In genomic region chr8:57095169-57095568, GRCm38 (mm10) we compare ENCODE assay signal across 29 mouse cellular contexts.
DNase-seq lines count a peak whose midpoint lies in the region; ATAC-seq and TF ChIP-seq lines count a peak whose summit lies in the region.
"Had no signal": no experiment of that assay in that cellular context is flagged by ENCODE, and none has a peak within 500 bp of the region (broad histone marks: within the 10 kb centered on the region; RNA-seq: fewer than 3 reads in every experiment).

No protein-coding gene starts in this region.

- no peak for TF ChIP-seq CTCF in heart, adult 2 months (IDR thresholded peaks at IDR 0.05)

- no peaks in the 10 kb centered on the region for H3K9me3 ChIP-seq in midbrain, embryonic 11.5 days (ENCODE audit: control insufficient read depth, low read length)
- H3K9me3 ChIP-seq in midbrain, embryonic 15.5 days: no peaks in the 10 kb centered on the region
- H3K9me3 ChIP-seq in limb, embryonic 12.5 days: no peaks in the 10 kb centered on the region
- H3K9me3 ChIP-seq in limb, embryonic 14.5 days (ENCODE audit: control insufficient read depth, low read length): no peaks in the 10 kb centered on the region
- H3K9me3 ChIP-seq in liver, embryonic 11.5 days (ENCODE audit: control insufficient read depth, low read length): no peaks in the 10 kb centered on the region
- H3K9me3 ChIP-seq: embryonic facial prominence, embryonic 13.5 days; embryonic facial prominence, embryonic 15.5 days; forebrain, embryonic 10.5 days; forebrain, embryonic 12.5 days; G1E had no signal

- no peak overlapping the region for H3K4me2 ChIP-seq in midbrain, embryonic 11.5 days
- H3K4me2 ChIP-seq in midbrain, embryonic 15.5 days: no peak overlapping the region
- H3K4me2 ChIP-seq in limb, embryonic 12.5 days: no peak overlapping the region
- no peak overlapping the region for H3K4me2 ChIP-seq in limb, embryonic 14.5 days (replicated peaks; ENCODE audit: low read depth, low read length, severe bottlenecking)
- no peak overlapping the region for H3K4me2 ChIP-seq in liver, embryonic 11.5 days
- H3K4me2 ChIP-seq: embryonic facial prominence, embryonic 13.5 days; embryonic facial prominence, embryonic 15.5 days; forebrain, embryonic 12.5 days had no signal

- DNase-seq in heart, adult 11 months: peak; percentile 52
- no peak for DNase-seq in heart, adult 2 months
- peak; percentile 83 for DNase-seq in midbrain, embryonic 11.5 days (ENCODE audit: low spot score, missing footprints)
- peak; percentile 9 for DNase-seq in limb, embryonic 14.5 days (ENCODE audit: low spot score)
- DNase-seq in gastrocnemius, postnatal 4 days (ENCODE audit: low spot score in 2 of 2): no peak
- DNase-seq in liver, embryonic 11.5 days (ENCODE audit: low spot score): no peak
- DNase-seq: adrenal gland, adult 8-10 months; adrenal gland, postnatal 14 days; adrenal gland, postnatal 36 days; B cell, adult 2 months; cerebellum, adult 11-12 months; cerebellum, adult 2 months; cerebellum, adult 9-10 months; cerebellum, postnatal 10 days; cerebellum, postnatal 25 days; embryo, embryonic 11 days had no signal

- WGBS in heart, adult 2 months: 70% methylated on average over 2 of the region's 2 CpGs
- WGBS in midbrain, embryonic 11.5 days: 51% methylated on average over 2 of the region's 2 CpGs
- WGBS in midbrain, embryonic 15.5 days: 52% methylated on average over 2 of the region's 2 CpGs
- WGBS in limb, embryonic 12.5 days: 10% methylated on average over 2 of the region's 2 CpGs
- WGBS in limb, embryonic 14.5 days: 15% methylated on average over 2 of the region's 2 CpGs
- WGBS in liver, embryonic 11.5 days: 40% methylated on average over 2 of the region's 2 CpGs

- H3K36me3 ChIP-seq in heart, adult 2 months (ENCODE audit: control insufficient read depth, insufficient read depth, low read length): no peaks in the 10 kb centered on the region
- H3K36me3 ChIP-seq in midbrain, embryonic 11.5 days (ENCODE audit: control insufficient read depth, insufficient read depth, low read length): no peaks in the 10 kb centered on the region
- H3K36me3 ChIP-seq in midbrain, embryonic 15.5 days (replicated peaks): no peaks in the 10 kb centered on the region
- no peaks in the 10 kb centered on the region for H3K36me3 ChIP-seq in limb, embryonic 12.5 days
- H3K36me3 ChIP-seq in limb, embryonic 14.5 days (ENCODE audit: control insufficient read depth, insufficient read depth, low read length): no peaks in the 10 kb centered on the region
- no peaks in the 10 kb centered on the region for H3K36me3 ChIP-seq in liver, embryonic 11.5 days (ENCODE audit: control insufficient read depth, insufficient read depth, low read length)
- H3K36me3 ChIP-seq: embryonic facial prominence, embryonic 13.5 days; embryonic facial prominence, embryonic 15.5 days; forebrain, embryonic 10.5 days; forebrain, embryonic 12.5 days; G1E had no signal

- H3K27ac ChIP-seq in heart, adult 2 months: no peak overlapping the region
- H3K27ac ChIP-seq in midbrain, embryonic 11.5 days (ENCODE audit: low read depth, low read length): no peak overlapping the region
- H3K27ac ChIP-seq in midbrain, embryonic 15.5 days: no peak overlapping the region
- H3K27ac ChIP-seq in limb, embryonic 12.5 days: no peak overlapping the region
- no peak overlapping the region for H3K27ac ChIP-seq in limb, embryonic 14.5 days (replicated peaks; ENCODE audit: low read depth, low read length)
- H3K27ac ChIP-seq in liver, embryonic 11.5 days (ENCODE audit: low read depth, low read length): no peak overlapping the region
- H3K27ac ChIP-seq: embryonic facial prominence, embryonic 13.5 days; embryonic facial prominence, embryonic 15.5 days; forebrain, embryonic 10.5 days; forebrain, embryonic 12.5 days had no signal

- H3K27me3 ChIP-seq in heart, adult 2 months (ENCODE audit: control insufficient read depth, insufficient read depth, low read length): no peaks in the 10 kb centered on the region
- H3K27me3 ChIP-seq in midbrain, embryonic 11.5 days (ENCODE audit: control insufficient read depth, insufficient read depth, low read length): no peaks in the 10 kb centered on the region
- no peaks in the 10 kb centered on the region for H3K27me3 ChIP-seq in midbrain, embryonic 15.5 days (replicated peaks)
- no peaks in the 10 kb centered on the region for H3K27me3 ChIP-seq in limb, embryonic 12.5 days
- H3K27me3 ChIP-seq in limb, embryonic 14.5 days (ENCODE audit: control insufficient read depth, insufficient read depth, low read length): no peaks in the 10 kb centered on the region
- no peaks in the 10 kb centered on the region for H3K27me3 ChIP-seq in liver, embryonic 11.5 days (replicated peaks; ENCODE audit: control insufficient read depth, insufficient read depth, low read length)
- H3K27me3 ChIP-seq: CH12.LX; embryonic facial prominence, embryonic 13.5 days; embryonic facial prominence, embryonic 15.5 days; forebrain, embryonic 12.5 days; Patski had no signal

- no peak for TF ChIP-seq POLR2A in heart, adult 2 months (IDR thresholded peaks at IDR 0.05; ENCODE audit: insufficient read depth, low read depth, low read length)
- no peak for TF ChIP-seq POLR2A in limb, embryonic 14.5 days (IDR thresholded peaks at IDR 0.05; ENCODE audit: borderline replicate concordance, extremely low read depth, insufficient read depth, insufficient read length)

- no peak for TF ChIP-seq EP300 in heart, adult 2 months (IDR thresholded peaks at IDR 0.05; ENCODE audit: insufficient read depth, low read depth, low read length)

- no peaks in the 10 kb centered on the region for H3K79me2 ChIP-seq in heart, adult 2 months (replicated peaks; ENCODE audit: control insufficient read depth, insufficient read depth, low read length)

- no peak overlapping the region for H3K9ac ChIP-seq in heart, adult 2 months (ENCODE audit: low read depth, low read length)
- no peak overlapping the region for H3K9ac ChIP-seq in midbrain, embryonic 11.5 days (ENCODE audit: low read length)
- H3K9ac ChIP-seq in midbrain, embryonic 15.5 days: no peak overlapping the region
- no peak overlapping the region for H3K9ac ChIP-seq in limb, embryonic 12.5 days (replicated peaks)
- H3K9ac ChIP-seq in limb, embryonic 14.5 days (ENCODE audit: low read depth, low read length, severe bottlenecking): no peak overlapping the region
- no peak overlapping the region for H3K9ac ChIP-seq in liver, embryonic 11.5 days (ENCODE audit: low read depth, low read length)
- H3K9ac ChIP-seq: embryonic facial prominence, embryonic 13.5 days; embryonic facial prominence, embryonic 15.5 days; forebrain, embryonic 12.5 days had no signal

- intact Hi-C loops in heart, adult 2 months (cut with DNase I): no loop called here

- H3K4me1 ChIP-seq in heart, adult 2 months (ENCODE audit: control insufficient read depth, insufficient read depth, low read length): no peaks in the 10 kb centered on the region
- H3K4me1 ChIP-seq in midbrain, embryonic 11.5 days (ENCODE audit: control insufficient read depth, insufficient read depth, low read length): no peaks in the 10 kb centered on the region
- no peaks in the 10 kb centered on the region for H3K4me1 ChIP-seq in midbrain, embryonic 15.5 days
- peaks cover 14% of the 10 kb centered on the region for H3K4me1 ChIP-seq in limb, embryonic 12.5 days (replicated peaks)
- H3K4me1 ChIP-seq in limb, embryonic 14.5 days (ENCODE audit: control insufficient read depth, insufficient read depth, low read length): no peaks in the 10 kb centered on the region; the same call in 1 of the 2 replicates
- no peaks in the 10 kb centered on the region for H3K4me1 ChIP-seq in liver, embryonic 11.5 days (replicated peaks; ENCODE audit: control insufficient read depth, insufficient read depth, low read length)
- H3K4me1 ChIP-seq: embryonic facial prominence, embryonic 13.5 days; embryonic facial prominence, embryonic 15.5 days; forebrain, embryonic 10.5 days; forebrain, embryonic 12.5 days had no signal

- ATAC-seq in midbrain, embryonic 11.5 days (ENCODE audit: low FRiP score): no peak
- ATAC-seq in midbrain, embryonic 15.5 days (replicated peaks): no peak
- ATAC-seq in limb, embryonic 12.5 days (ENCODE audit: insufficient number of reproducible peaks, insufficient read depth, low FRiP score, low TSS enrichment, low read depth): 0 out of 2 replicates have a peak, but pooled peaks have one; percentile 37
- ATAC-seq in limb, embryonic 14.5 days (ENCODE audit: low FRiP score, low read depth): peak; percentile 41
- ATAC-seq in liver, embryonic 11.5 days (replicated peaks; ENCODE audit: low FRiP score): no peak
- ATAC-seq: activated CD4-positive, CD25-positive, alpha-beta regulatory T cell, adult 4 months; CD4-positive, CD25-positive, alpha-beta regulatory T cell, adult 4 months; forebrain, embryonic 14.5 days; Patski had no signal

- H3K4me3 ChIP-seq in heart, adult 2 months: no peak overlapping the region
- no peak overlapping the region for H3K4me3 ChIP-seq in midbrain, embryonic 11.5 days (ENCODE audit: low read depth, low read length)
- no peak overlapping the region for H3K4me3 ChIP-seq in midbrain, embryonic 15.5 days
- H3K4me3 ChIP-seq in limb, embryonic 12.5 days (replicated peaks): no peak overlapping the region
- H3K4me3 ChIP-seq in limb, embryonic 14.5 days (replicated peaks; ENCODE audit: low read length): no peak overlapping the region
- H3K4me3 ChIP-seq in liver, embryonic 11.5 days (ENCODE audit: low read depth, low read length): no peak overlapping the region
- H3K4me3 ChIP-seq: embryonic facial prominence, embryonic 13.5 days; embryonic facial prominence, embryonic 15.5 days; erythroblast, embryonic 14.5 days; forebrain, embryonic 10.5 days; forebrain, embryonic 12.5 days had no signal

Comparison
In these comparisons a context has a peak if more than half of its experiments do, and no peak if none do; other contexts are left out.
1. DNase-seq: peak in heart, adult 11 months (single experiment), midbrain, embryonic 11.5 days (single experiment) and limb, embryonic 14.5 days (single experiment); none in heart, adult 2 months (0 of 2), gastrocnemius, postnatal 4 days (0 of 2) and liver, embryonic 11.5 days (single experiment).
2. ATAC-seq: peak in limb, embryonic 12.5 days (single experiment) and limb, embryonic 14.5 days (single experiment); none in midbrain, embryonic 11.5 days (single experiment), midbrain, embryonic 15.5 days (single experiment) and liver, embryonic 11.5 days (single experiment).